Comparison of ENCODE assay signal across 8 mouse cellular contexts in the genomic region with DNA sequence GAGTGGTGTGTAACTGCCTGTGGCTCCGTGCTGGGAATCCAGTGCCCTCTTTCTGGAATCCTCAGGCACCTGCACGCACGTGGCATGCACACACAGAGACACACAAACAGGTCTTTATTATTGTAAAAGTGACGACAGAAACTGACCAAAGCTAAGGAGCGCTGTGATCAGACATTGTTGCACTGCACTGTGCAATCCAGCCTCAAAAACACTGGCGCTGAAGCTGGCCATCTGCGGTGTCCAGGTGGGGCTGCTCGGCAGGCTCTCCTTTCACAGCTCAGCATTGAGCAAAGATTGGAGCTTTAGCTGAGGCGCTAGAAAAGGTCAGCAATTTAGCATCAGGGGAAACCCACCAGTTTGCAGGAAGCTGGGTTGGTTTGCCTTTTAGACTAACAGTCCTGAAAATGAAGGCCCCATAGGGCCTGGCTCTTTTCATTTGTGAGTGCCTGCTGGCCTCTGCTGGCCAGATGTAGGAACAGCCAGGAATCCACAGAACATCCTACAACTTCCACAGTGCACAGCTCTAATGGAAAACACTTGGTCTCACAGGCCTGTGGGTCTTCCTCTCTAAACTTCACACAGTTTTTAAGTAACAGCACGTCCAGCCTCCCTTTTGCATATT. TPM values are rescaled to one million over a fixed set of nuclear protein-coding genes. Genes with fewer than 3 reads are reported as not detected.
DNase-seq lines count a peak whose midpoint lies in the region; ATAC-seq and TF ChIP-seq lines count a peak whose summit lies in the region.

No protein-coding gene starts in this region.

- no peak overlapping the region for H3K27ac ChIP-seq in cortical plate, adult 2 months (ENCODE audit: insufficient read depth, low read length)
- no peak overlapping the region for H3K27ac ChIP-seq in midbrain, postnatal 0 days (ENCODE audit: low read depth, low read length)

- intact Hi-C loops in left cerebral cortex, postnatal 4 days (cut with DNase I) = loop anchor here (2.0 to 10.0 kb wide), 2 partner anchors 318 to 508 kb away; no protein-coding TSS in a partner anchor

- H3K4me3 ChIP-seq in cortical plate, adult 2 months (ENCODE audit: insufficient read depth, low read length) = no peak overlapping the region
- H3K4me3 ChIP-seq in midbrain, postnatal 0 days (ENCODE audit: low read depth, low read length) = no peak overlapping the region

- H3K4me1 ChIP-seq in cortical plate, adult 2 months (ENCODE audit: control insufficient read depth, insufficient read depth, low read length) = no peaks in the 10 kb centered on the region
- H3K4me1 ChIP-seq in midbrain, postnatal 0 days (ENCODE audit: insufficient read depth, low read length) = no peaks in the 10 kb centered on the region

- peak; percentile 52 to 54 for DNase-seq in B cell, adult 2 months
- peak; percentile 69 for DNase-seq in T-cell, adult 2 months (ENCODE audit: low spot score)
- peak; percentile 30 for DNase-seq in gastrocnemius, postnatal 25 days
- peak; percentile 66 for DNase-seq in kidney, adult 11 months
- DNase-seq in left cerebral cortex, postnatal 4 days = peak; percentile 64
- peak; percentile 90 for DNase-seq in midbrain, postnatal 0 days (ENCODE audit: low spot score)
- peak; percentile 35 for DNase-seq in telencephalon, adult 2 months (ENCODE audit: low read depth, low spot score)

- H3K36me3 ChIP-seq in midbrain, postnatal 0 days (ENCODE audit: insufficient read depth, low read length) = no peaks in the 10 kb centered on the region

- H3K4me2 ChIP-seq in midbrain, postnatal 0 days (ENCODE audit: low read depth, low read length, poor library complexity, severe bottlenecking) = no peak overlapping the region

- H3K9ac ChIP-seq in midbrain, postnatal 0 days (replicated peaks; ENCODE audit: low read length, poor library complexity, severe bottlenecking) = no peak overlapping the region

- peak; percentile 85 for ATAC-seq in midbrain, postnatal 0 days (ENCODE audit: low FRiP score)

- H3K9me3 ChIP-seq in midbrain, postnatal 0 days (ENCODE audit: low read length) = no peaks in the 10 kb centered on the region

- WGBS in midbrain, postnatal 0 days = 61% methylated on average over 10 of the region's 10 CpGs

- no peaks in the 10 kb centered on the region for H3K27me3 ChIP-seq in midbrain, postnatal 0 days (ENCODE audit: insufficient read depth, low read length)

- no peak for TF ChIP-seq POLR2A in cortical plate, adult 2 months (IDR thresholded peaks at IDR 0.05; ENCODE audit: extremely low read depth, insufficient read depth, low read length)

- peak; percentile 89 for TF ChIP-seq CTCF in cortical plate, adult 2 months (IDR thresholded peaks at IDR 0.05; ENCODE audit: extremely low read depth, insufficient read depth, low read length)
- TF ChIP-seq CTCF in midbrain, postnatal 0 days (IDR thresholded peaks at IDR 0.05) = peak; percentile 97

RNA-seq across cellular contexts. Expression of a gene that starts 36.3 kb away (rescaled TPM):
- 0.15 and 0.17 TPM in 2 replicates for polyA plus RNA-seq in cortical plate, adult 2 months (2012; rRNA removed)
- not detected for total RNA-seq in gastrocnemius, postnatal 25 days (2021)
- total RNA-seq in left cerebral cortex, postnatal 4 days (2021) = under 1 TPM; 0.16 to 0.28 TPM
- total RNA-seq in midbrain, postnatal 0 days (2014; rRNA removed) = 0.22 and 0.33 TPM in 2 replicates
- not detected in 2 replicates for polyA plus RNA-seq in midbrain, postnatal 0 days (2015; fragmentation: Nextera tagmentation; extraction: Ambion mirVana)

Comparison
In these comparisons a context has a peak if more than half of its experiments do, and no peak if none do; other contexts are left out.
1. DNase-seq: peak in every context shown above with its lines; median percentile 90 in midbrain, postnatal 0 days; 69 in T-cell, adult 2 months; 66 in kidney, adult 11 months; 64 in left cerebral cortex, postnatal 4 days; 53 in B cell, adult 2 months; 35 in telencephalon, adult 2 months; 30 in gastrocnemius, postnatal 25 days.